Mouse (Mus musculus) heart, adult 8-10 months (tissue): ENCODE data around the gene Mymx. TPM values are rescaled to one million over a fixed set of nuclear protein-coding genes. Genes with fewer than 3 reads are reported as not detected.

ENCODE experiments used
- DNase-seq: peaks from one replicate; pipeline ENCODE4 v3.0.0; 2022; ENCODE audit warnings: low spot score
- total RNA-seq, 4 experiments: library from RNA; stranded (reverse); gene quantifications; 2 replicates each; pipeline ENCODE4 v1.2.4; 2022

Gene Mymx
- total RNA-seq, 4 experiments from 2014 or later, result not detected

DNA sequence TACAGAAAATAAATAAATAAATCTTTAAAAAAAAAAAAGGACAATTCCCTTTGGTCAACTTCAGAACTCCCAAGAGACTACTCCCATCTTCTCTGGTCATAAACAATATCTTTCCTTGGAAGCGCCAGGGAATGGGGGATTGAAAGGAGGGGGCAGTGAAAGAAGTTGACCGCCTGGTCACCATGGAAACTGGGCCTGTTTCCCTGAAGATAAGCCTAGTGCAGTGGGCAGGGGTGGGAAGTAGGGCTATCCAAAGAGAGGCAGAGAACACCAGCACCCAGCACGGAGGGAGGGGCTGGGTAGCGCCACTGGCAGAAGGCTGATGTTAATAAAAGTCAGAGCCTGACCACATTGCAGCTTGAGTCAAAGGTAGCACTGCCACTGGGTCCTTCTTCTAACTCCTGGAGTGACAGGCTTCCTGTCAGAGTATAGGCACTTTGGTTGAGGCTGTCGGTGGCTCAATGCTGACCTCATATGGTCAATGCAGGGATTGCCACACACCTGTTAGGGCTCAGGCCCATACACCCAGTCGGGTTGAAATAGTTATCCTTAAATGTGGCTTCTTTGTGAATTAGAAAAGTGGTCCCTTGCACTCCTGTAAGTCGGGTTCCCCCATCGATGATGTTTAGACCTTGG is 50.0 kb downstream of the Mymx start:
- DNase-seq, result peak; percentile 82

DNA sequence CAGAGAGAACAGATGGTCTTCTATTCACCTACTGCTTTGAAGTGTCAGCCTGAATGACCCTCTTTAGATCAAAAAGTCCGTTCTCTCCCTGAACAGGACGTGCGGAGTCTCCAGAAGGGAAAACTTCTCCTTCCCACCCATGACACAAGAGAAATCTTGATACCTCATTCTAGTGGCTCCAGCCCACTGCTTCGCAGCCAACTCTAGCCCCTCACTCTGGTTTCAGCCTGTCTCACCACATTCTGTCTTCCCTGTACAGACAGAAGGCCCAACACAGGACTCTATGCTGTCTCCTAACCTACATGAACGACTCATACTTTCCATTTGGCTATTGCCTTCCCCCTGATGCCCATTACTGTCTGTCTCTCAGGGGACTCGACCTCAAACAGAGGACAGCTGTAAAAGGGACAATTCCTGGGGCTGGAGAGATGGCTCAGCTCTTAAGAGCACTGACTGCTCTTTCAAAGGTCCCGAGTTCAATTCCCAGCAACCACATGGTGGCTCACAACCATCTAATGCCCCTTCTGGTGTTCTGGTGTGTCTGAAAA is 50.6 kb downstream of the Mymx start:
- no peak for DNase-seq

Other genes starting within 250 kb of the Mymx start
- 10 to 100 TPM; 36.1 to 40.2 (median 38.7) TPM for gene Cdc5l, start 168.4 kb downstream of the Mymx start, total RNA-seq
- gene Spats1, start 126.7 kb downstream of the Mymx start, total RNA-seq, result under 1 TPM in 3 of 4 experiments, not detected in 1; 0.28 to 0.47 (median 0.38) TPM
- 10 to 100 TPM; 18.7 to 21.1 (median 19.9) TPM for gene Aars2, start 95.3 kb downstream of the Mymx start, total RNA-seq
- gene Tcte1, start 78.7 kb downstream of the Mymx start, total RNA-seq, result not detected
- under 1 TPM in 1 of 4 experiments, not detected in 3; 0.09 TPM for gene Tmem151b, start 52.4 kb downstream of the Mymx start, total RNA-seq
- gene Nfkbie, start 46.4 kb downstream of the Mymx start, total RNA-seq, result 1 to 10 TPM in 3 of 4 experiments, under 1 TPM in 1; 0.65 to 1.5 (median 1.3) TPM
- gene Slc35b2, start 38.2 kb downstream of the Mymx start, total RNA-seq, result 10 to 100 TPM; 23.1 to 27.9 (median 25.3) TPM
- gene Hsp90ab1, start 28.8 kb downstream of the Mymx start, total RNA-seq, result 1,000 to 10,000 TPM; 1,121 to 1,613 (median 1,357) TPM
- 10 to 100 TPM; 58.9 to 70.8 (median 66.9) TPM for gene Slc29a1, start 2.5 kb downstream of the Mymx start, total RNA-seq
- under 1 TPM in 1 of 4 experiments, not detected in 3; 0.97 TPM for gene Capn11, start 57.2 kb upstream of the Mymx start, total RNA-seq
- 100 to 1,000 TPM; 163 to 174 (median 168) TPM for gene Mrpl14, start 84.2 kb upstream of the Mymx start, total RNA-seq
- 10 to 100 TPM; 91.5 to 96.4 (median 93.2) TPM for gene Tmem63b, start 84.8 kb upstream of the Mymx start, total RNA-seq
- gene 1600014C23Rik, start 131.7 kb upstream of the Mymx start, total RNA-seq, result 1 to 10 TPM in 1 of 4 experiments, under 1 TPM in 3; 0.56 to 1.2 (median 0.94) TPM